Mouse (Mus musculus) cerebellum, adult 11-12 months (tissue): Measurements from ENCODE around the gene Hecw1.
"Not testable (repeated sequence)": the region's sequence is repeated elsewhere in the genome, so short reads cannot be mapped to it uniquely, and the experiment has no call there.

Experiments
- DNase-seq: peaks from one replicate; pipeline ENCODE4 v3.0.0; 2022

Hecw1 gene

GRCm38 (mm10) chr13:14327252-14327651 is 195.8 kb downstream of the Hecw1 start:
- DNase-seq: no peak

DNA sequence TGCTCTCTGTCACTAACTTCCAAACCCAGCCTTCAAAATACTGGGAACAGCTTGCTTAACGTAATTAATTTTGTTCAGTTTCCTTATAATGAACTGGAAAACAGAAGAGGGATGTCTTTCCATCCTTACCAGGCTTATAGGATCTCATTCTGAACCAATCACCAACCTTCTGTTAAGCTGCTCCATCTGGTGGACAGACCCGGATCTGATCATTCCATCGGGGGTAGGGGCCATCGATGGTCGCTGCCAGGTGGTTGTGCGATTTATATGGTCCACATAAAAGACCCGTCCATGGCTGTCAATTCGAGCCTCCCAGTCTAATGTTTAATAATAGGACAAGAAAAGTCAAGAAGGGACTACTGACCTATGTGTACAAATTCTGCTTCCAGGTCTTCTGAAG is 216.4 kb downstream of the Hecw1 start:
- DNase-seq: no peak

DNA sequence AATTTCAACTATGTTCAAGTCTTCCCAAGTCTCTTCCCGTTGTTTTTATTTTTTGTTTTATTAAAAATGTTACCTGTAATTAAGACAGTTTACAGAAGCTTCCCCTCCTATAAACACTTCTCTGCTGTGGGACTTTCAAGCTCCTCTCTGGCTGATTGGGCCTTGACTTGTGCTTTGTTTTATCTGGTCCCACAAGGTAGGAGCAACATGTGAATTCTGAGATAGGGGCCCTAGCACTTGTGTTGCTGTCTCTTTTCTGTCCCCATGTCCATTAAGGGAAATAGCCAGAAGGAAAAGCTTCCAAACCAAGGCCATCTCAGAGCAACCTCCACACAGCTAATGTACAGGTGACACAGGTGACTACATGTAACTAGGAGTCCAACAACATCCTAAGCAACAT is 218.9 kb downstream of the Hecw1 start:
- DNase-seq: no peak

- DNase-seq: no peak
Measured at GRCm38 (mm10) chr13:14302921-14303320, 220.1 kb downstream of the Hecw1 start.

DNA sequence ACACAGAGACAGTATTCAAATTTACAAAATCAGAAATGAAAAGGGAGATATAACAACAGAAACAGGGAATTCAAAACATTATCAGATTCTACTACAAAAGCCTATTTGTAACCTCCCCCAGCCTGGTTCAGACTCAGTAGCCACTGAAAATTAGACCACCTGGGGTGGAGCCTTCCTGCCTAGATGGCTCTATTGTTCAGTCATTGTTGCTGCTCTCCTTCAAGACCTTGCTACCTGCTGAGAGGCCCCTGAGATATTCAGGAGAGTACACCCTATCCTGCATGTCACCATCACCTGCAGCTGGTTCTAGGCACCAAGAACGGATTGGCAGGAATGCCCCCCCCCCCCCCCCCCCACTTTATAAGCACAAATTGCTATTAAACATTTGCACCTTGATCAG is 233.0 kb downstream of the Hecw1 start:
- no peak for DNase-seq

- no peak for DNase-seq
Measured at GRCm38 (mm10) chr13:14271476-14271875, 251.6 kb downstream of the Hecw1 start.

GRCm38 (mm10) chr13:14260939-14261338 is 262.1 kb downstream of the Hecw1 start:
- not testable (repeated sequence) for DNase-seq

DNA sequence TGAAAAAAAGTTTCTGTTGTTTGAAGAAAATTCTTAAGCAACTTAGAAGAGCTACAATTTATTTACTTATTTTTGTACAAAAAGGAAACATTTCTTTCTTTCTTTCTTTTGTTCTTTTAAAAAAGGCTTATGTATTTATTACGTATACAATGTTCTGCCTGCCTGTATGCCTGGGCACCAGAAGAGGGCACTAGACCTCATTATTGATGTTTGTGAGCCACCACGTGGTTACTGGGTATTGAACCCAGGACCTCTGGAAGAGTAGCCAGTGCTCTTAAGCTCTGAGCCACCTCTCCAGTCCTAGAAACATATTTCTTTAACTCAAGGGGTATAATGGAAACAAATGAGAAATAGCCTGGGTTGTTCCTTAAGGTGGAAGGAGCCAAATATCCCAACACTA is 277.1 kb downstream of the Hecw1 start:
- DNase-seq: no peak

DNA sequence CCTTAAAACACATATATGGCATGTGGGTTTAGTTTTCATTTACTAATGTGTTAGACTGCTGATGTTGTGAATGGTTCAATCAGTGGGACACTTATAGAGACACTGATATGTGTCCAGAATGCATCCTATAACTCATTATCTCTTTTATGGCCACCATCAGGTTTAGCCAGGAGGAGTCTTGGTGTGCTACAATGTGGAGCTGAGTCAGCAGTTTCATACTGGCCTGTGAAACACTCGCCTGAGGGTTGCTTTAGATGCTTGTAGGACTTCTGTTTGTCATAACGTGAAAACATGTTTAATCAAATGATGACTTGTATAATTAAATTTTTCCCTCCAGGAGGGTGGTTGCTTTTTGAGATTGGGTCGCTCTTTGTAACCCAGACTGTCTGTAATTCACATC is 343.4 kb downstream of the Hecw1 start:
- no peak for DNase-seq

- DNase-seq: no peak
Measured at GRCm38 (mm10) chr13:14177989-14178388, 345.0 kb downstream of the Hecw1 start.
